Mouse (Mus musculus) fat pad, adult 2 months (tissue): ENCODE data around the gene Ptms.

ENCODE experiments used
- DNase-seq: peaks from one replicate; pipeline ENCODE4 v3.0.0-alpha.2; 2011; ENCODE audit warnings: low read depth, low spot score; ENCODE audit errors: extremely low read depth

The Ptms gene

GRCm38 (mm10) chr6:124865766-124866362 lies 54.0 kb downstream of the Ptms start:
- DNase-seq, result no peak
